Mouse (Mus musculus): ENCODE data around the gene Spg21. TPM values are rescaled to one million over a fixed set of nuclear protein-coding genes. Genes with fewer than 3 reads are reported as not detected.
A peak's percentile ranks its signal among the peaks of the same experiment; 100 is the strongest.

Spg21 gene
- polyA plus RNA-seq, 1 experiment from 2014 or later: 93.6 TPM

- Histone ChIP-seq H3K36me3 (no peaks in the 10 kb centered on the region), H3K4me3 (no peak overlapping the region), H3K27me3 (ENCODE audit: low read depth, poor library complexity, severe bottlenecking) (no peaks in the 10 kb centered on the region), H3K9me3 (replicated peaks) (no peaks in the 10 kb centered on the region), H3K27ac (replicated peaks) (0 out of 2 replicates have a peak overlapping the region, but pooled peaks have one; percentile 19), H3K4me1 (peaks cover 4% of the 10 kb centered on the region; the same call in 1 of the 2 replicates)
- DNase-seq (ENCODE audit: low spot score): no peak
- WGBS: 83% methylated on average over 6 of the region's 6 CpGs
Observed at GRCm38 (mm10) chr9:65528417-65529038, 67.8 kb downstream of the Spg21 start.

- 53% methylated on average over 8 of the region's 8 CpGs for WGBS
- H3K27me3 ChIP-seq (ENCODE audit: low read depth, poor library complexity, severe bottlenecking): no peaks in the 10 kb centered on the region
- DNase-seq (ENCODE audit: low spot score): no peak
Observed at GRCm38 (mm10) chr9:65529659-65530058, 68.9 kb downstream of the Spg21 start.

GRCm38 (mm10) chr9:65531283-65531682 is 70.5 kb downstream of the Spg21 start:
- Histone ChIP-seq H3K36me3 (no peaks in the 10 kb centered on the region), H3K27me3 (ENCODE audit: low read depth, poor library complexity, severe bottlenecking) (no peaks in the 10 kb centered on the region), H3K9me3 (replicated peaks) (0 out of 2 replicates have a peak, but pooled peaks cover 6% of the 10 kb centered on the region), H3K27ac (replicated peaks) (no peak overlapping the region), H3K4me3 (no peak overlapping the region), H3K4me1 (no peaks in the 10 kb centered on the region)
- DNase-seq (ENCODE audit: low spot score): no peak
- 80% methylated on average over 5 of the region's 5 CpGs for WGBS

More at GRCm38 (mm10) chr9:65529659-65530058, 68.9 kb downstream of the Spg21 start:
- Histone ChIP-seq H3K4me3 (no peak overlapping the region), H3K4me1 (no peaks in the 10 kb centered on the region), H3K9me3 (replicated peaks) (0 out of 2 replicates have a peak, but pooled peaks cover 6% of the 10 kb centered on the region), H3K36me3 (no peaks in the 10 kb centered on the region), H3K27ac (replicated peaks) (no peak overlapping the region)

- H3K27ac ChIP-seq (replicated peaks): no peak overlapping the region
- no peaks in the 10 kb centered on the region for H3K36me3 ChIP-seq
- no peaks in the 10 kb centered on the region for H3K27me3 ChIP-seq (ENCODE audit: low read depth, poor library complexity, severe bottlenecking)
- WGBS: 90% methylated on average over 8 of the region's 8 CpGs
- H3K4me3 ChIP-seq: no peak overlapping the region
- 0 out of 2 replicates have a peak, but pooled peaks cover 6% of the 10 kb centered on the region for H3K9me3 ChIP-seq (replicated peaks)
- DNase-seq (ENCODE audit: low spot score): no peak
- H3K4me1 ChIP-seq: no peaks in the 10 kb centered on the region
Observed at GRCm38 (mm10) chr9:65532986-65533385, 72.2 kb downstream of the Spg21 start.

- no peak overlapping the region for H3K4me3 ChIP-seq
- WGBS: 85% methylated on average over 3 of the region's 3 CpGs
- H3K27ac ChIP-seq (replicated peaks): no peak overlapping the region
- H3K4me1 ChIP-seq: no peaks in the 10 kb centered on the region
- no peaks in the 10 kb centered on the region for H3K36me3 ChIP-seq
- 0 out of 2 replicates have a peak, but pooled peaks cover 6% of the 10 kb centered on the region for H3K9me3 ChIP-seq (replicated peaks)
- H3K27me3 ChIP-seq (ENCODE audit: low read depth, poor library complexity, severe bottlenecking): no peaks in the 10 kb centered on the region
- no peak for DNase-seq (ENCODE audit: low spot score)
Observed at GRCm38 (mm10) chr9:65534111-65534510, 73.4 kb downstream of the Spg21 start.

GRCm38 (mm10) chr9:65535191-65535722 is 74.5 kb downstream of the Spg21 start:
- Histone ChIP-seq H3K36me3 (no peaks in the 10 kb centered on the region), H3K27ac (replicated peaks) (no peak overlapping the region), H3K4me3 (no peak overlapping the region), H3K27me3 (ENCODE audit: low read depth, poor library complexity, severe bottlenecking) (no peaks in the 10 kb centered on the region), H3K9me3 (replicated peaks) (0 out of 2 replicates have a peak, but pooled peaks cover 6% of the 10 kb centered on the region), H3K4me1 (no peaks in the 10 kb centered on the region)
- WGBS: 84% methylated on average over 3 of the region's 3 CpGs
- DNase-seq (ENCODE audit: low spot score): no peak

GRCm38 (mm10) chr9:65535789-65536469 is 75.2 kb downstream of the Spg21 start:
- H3K27ac ChIP-seq (replicated peaks): no peak overlapping the region
- no peak overlapping the region for H3K4me3 ChIP-seq
- H3K27me3 ChIP-seq (ENCODE audit: low read depth, poor library complexity, severe bottlenecking): no peaks in the 10 kb centered on the region
- WGBS: 89% methylated on average over 11 of the region's 11 CpGs
- no peaks in the 10 kb centered on the region for H3K4me1 ChIP-seq
- 0 out of 2 replicates have a peak, but pooled peaks cover 6% of the 10 kb centered on the region for H3K9me3 ChIP-seq (replicated peaks)
- DNase-seq (ENCODE audit: low spot score): no peak
- no peaks in the 10 kb centered on the region for H3K36me3 ChIP-seq

GRCm38 (mm10) chr9:65536491-65536890 is 75.7 kb downstream of the Spg21 start:
- Histone ChIP-seq H3K9me3 (replicated peaks) (0 out of 2 replicates have a peak, but pooled peaks cover 6% of the 10 kb centered on the region), H3K4me1 (no peaks in the 10 kb centered on the region), H3K27ac (replicated peaks) (no peak overlapping the region), H3K36me3 (no peaks in the 10 kb centered on the region), H3K27me3 (ENCODE audit: low read depth, poor library complexity, severe bottlenecking) (no peaks in the 10 kb centered on the region), H3K4me3 (no peak overlapping the region)
- no peak for DNase-seq (ENCODE audit: low spot score)
- WGBS: 71% methylated on average over 4 of the region's 4 CpGs

Other genes with a start within 250 kb of the Spg21 start
- 0.04 and 0.17 TPM in 2 replicates for gene Cilp, start 195.8 kb upstream of the Spg21 start, polyA plus RNA-seq (2016; fragmentation: Nextera tagmentation; extraction: Ambion mirVana)
- gene Clpx, start 166.7 kb upstream of the Spg21 start, polyA plus RNA-seq (2016; fragmentation: Nextera tagmentation; extraction: Ambion mirVana): 41.6 and 42.3 TPM in 2 replicates
- gene Pdcd7, start 114.8 kb upstream of the Spg21 start, polyA plus RNA-seq (2016; fragmentation: Nextera tagmentation; extraction: Ambion mirVana): 8.1 and 8.4 TPM in 2 replicates
- 0.29 and 0.36 TPM in 2 replicates for gene Ubap1l, start 99.9 kb upstream of the Spg21 start, polyA plus RNA-seq (2016; fragmentation: Nextera tagmentation; extraction: Ambion mirVana)
- 0.61 and 0.81 TPM in 2 replicates for gene Kbtbd13, start 69.3 kb upstream of the Spg21 start, polyA plus RNA-seq (2016; fragmentation: Nextera tagmentation; extraction: Ambion mirVana)
- 6.7 TPM in 2 replicates for gene Rasl12, start 62.4 kb upstream of the Spg21 start, polyA plus RNA-seq (2016; fragmentation: Nextera tagmentation; extraction: Ambion mirVana)
- not detected in 2 replicates for gene Slc51b, start 38.0 kb upstream of the Spg21 start, polyA plus RNA-seq (2016; fragmentation: Nextera tagmentation; extraction: Ambion mirVana)
- gene Mtfmt, start 25.2 kb upstream of the Spg21 start, polyA plus RNA-seq (2016; fragmentation: Nextera tagmentation; extraction: Ambion mirVana): 19.2 and 21.9 TPM in 2 replicates
- 0.10 TPM in 1 of 2 replicates, not detected in the other for gene Ankdd1a, start 59.2 kb downstream of the Spg21 start, polyA plus RNA-seq (2016; fragmentation: Nextera tagmentation; extraction: Ambion mirVana)
- 13.4 and 13.9 TPM in 2 replicates for gene Plekho2, start 119.1 kb downstream of the Spg21 start, polyA plus RNA-seq (2016; fragmentation: Nextera tagmentation; extraction: Ambion mirVana)
- gene Pif1, start 126.2 kb downstream of the Spg21 start, polyA plus RNA-seq (2016; fragmentation: Nextera tagmentation; extraction: Ambion mirVana): 27.8 and 29.3 TPM in 2 replicates
- gene Rbpms2, start 168.7 kb downstream of the Spg21 start, polyA plus RNA-seq (2016; fragmentation: Nextera tagmentation; extraction: Ambion mirVana): 33.2 and 39.4 TPM in 2 replicates
- gene Oaz2, start 207.1 kb downstream of the Spg21 start, polyA plus RNA-seq (2016; fragmentation: Nextera tagmentation; extraction: Ambion mirVana): 234 and 269 TPM in 2 replicates